Mouse (Mus musculus) intestine, embryonic 16.5 days (tissue): ENCODE measurements around the gene Olfr165. TPM values are rescaled to one million over a fixed set of nuclear protein-coding genes. Genes with fewer than 3 reads are reported as not detected.
"Not testable (repeated sequence)": the region's sequence is repeated elsewhere in the genome, so short reads cannot be mapped to it uniquely, and the experiment has no call there.

ENCODE experiments used
- ATAC-seq: fragments of 200-750 bp; cut with Nextera tagmentation; 2 replicates; pipeline ENCODE4 v1.8.0; 2017; ENCODE audit warnings: moderate TSS enrichment, moderate library complexity
- H3K27ac ChIP-seq: fragments of 300-500 bp; sonication (generic); 2 replicates; pipeline ENCODE4 v1.5.1; 2014; ENCODE audit warnings: mild to moderate bottlenecking, low read length
- H3K27me3 ChIP-seq: fragments of 300-500 bp; sonication (generic); replicated peaks from 2 replicates; pipeline ENCODE4 v1.6.1; 2014; ENCODE audit warnings: low read length, control low read depth, mixed read lengths; ENCODE audit not compliant: control insufficient read depth, insufficient read depth
- H3K36me3 ChIP-seq: fragments of 300-500 bp; sonication (generic); 2 replicates; pipeline ENCODE4 v1.6.1; 2014; ENCODE audit warnings: low read length, control low read depth; ENCODE audit not compliant: control insufficient read depth, insufficient read depth
- H3K4me1 ChIP-seq: fragments of 300-500 bp; sonication (generic); 2 replicates; pipeline ENCODE4 v1.6.1; 2014; ENCODE audit warnings: low read length, control low read depth, mixed read lengths; ENCODE audit not compliant: control insufficient read depth, insufficient read depth
- H3K4me2 ChIP-seq: fragments of 300-500 bp; sonication (generic); 2 replicates; pipeline ENCODE4 v1.6.1; 2014; ENCODE audit warnings: low read depth, low read length, control low read depth
- H3K4me3 ChIP-seq: fragments of 300-500 bp; sonication (generic); 2 replicates; pipeline ENCODE4 v1.5.1; 2014; ENCODE audit warnings: mild to moderate bottlenecking, low read length
- H3K9ac ChIP-seq: fragments of 300-500 bp; sonication (generic); 2 replicates; pipeline ENCODE4 v1.6.1; 2014; ENCODE audit warnings: low read depth, low read length
- H3K9me3 ChIP-seq: fragments of 300-500 bp; sonication (generic); 2 replicates; pipeline ENCODE4 v1.6.1; 2016; ENCODE audit warnings: low read length, control low read depth; ENCODE audit not compliant: control insufficient read depth
- WGBS: fragments of 180-500 bp; shearing (Covaris S2); extraction: QIAGEN DNeasy Blood & Tissue Kit; methylation state at CpG from one replicate; pipeline ENCODE4 v1.1.7; 2014; 5-methylcytosine and 5-hydroxymethylcytosine counted together
- polyA plus RNA-seq: library from polyadenylated mRNA; unstranded; fragments of >200 nt; fragmentation: Nextera tagmentation; extraction: Ambion mirVana; gene quantifications from 2 replicates; pipeline ENCODE4 v1.2.1, GENCODE M21; 2015

The Olfr165 gene
- 0.26 and 0.33 TPM in 2 replicates for polyA plus RNA-seq

DNA sequence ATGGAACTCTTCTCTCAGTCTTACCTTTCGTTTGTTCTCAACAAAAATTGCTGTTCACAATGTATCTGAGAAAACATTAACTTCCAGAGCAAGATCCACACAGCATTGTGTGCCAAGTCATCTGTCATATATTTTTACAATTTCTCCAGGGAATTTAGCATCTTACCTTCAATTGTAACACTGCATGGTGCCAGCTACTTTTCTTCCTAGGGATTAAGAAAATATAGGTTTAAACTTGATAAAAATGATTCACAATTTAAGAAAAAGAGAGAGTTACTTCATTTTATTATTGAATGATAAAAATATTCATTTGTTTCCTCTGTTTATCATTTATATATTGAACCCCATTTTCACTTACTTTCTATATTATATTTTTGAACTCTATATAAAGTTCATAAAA lies at the start of gene Olfr165:
Olfr165 (minus strand) TSS at position 101 of the 400 bp plus-strand sequence.
- H3K4me2 ChIP-seq, result no peak within 1 kb of the TSS
- WGBS, result 54% methylated on average over 1 of the region's 1 CpGs
- H3K27ac ChIP-seq, result no peak within 1 kb of the TSS
- H3K9ac ChIP-seq, result no peak within 1 kb of the TSS
- no peaks in the 10 kb centered on the region for H3K36me3 ChIP-seq
- H3K9me3 ChIP-seq, result no peaks in the 10 kb centered on the region
- no peaks in the 10 kb centered on the region for H3K27me3 ChIP-seq
- no peaks in the 10 kb centered on the region for H3K4me1 ChIP-seq
- H3K4me3 ChIP-seq, result no peak within 1 kb of the TSS
- ATAC-seq, result no peak

DNA sequence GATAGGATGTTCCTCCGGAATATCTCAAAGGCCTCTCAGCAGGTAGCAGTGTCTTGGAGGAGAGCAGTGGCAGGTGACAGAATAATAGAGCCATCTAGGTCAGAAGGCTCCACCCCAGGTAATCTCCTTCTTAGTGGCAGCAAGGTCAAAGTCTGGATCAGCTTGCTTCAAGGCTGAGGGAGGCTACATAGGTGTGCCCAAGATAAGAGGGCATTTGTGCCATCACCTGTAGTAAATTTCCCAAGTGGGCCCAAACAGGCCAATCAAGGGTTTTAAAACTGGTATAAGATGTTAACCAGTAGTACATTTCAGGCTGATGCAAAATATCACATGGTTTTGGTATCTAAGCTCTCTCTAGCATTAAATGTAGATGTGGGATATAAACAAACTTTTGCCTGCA lies 41.4 kb upstream of the Olfr165 start:
- Histone ChIP-seq H3K27me3 (no peaks in the 10 kb centered on the region), H3K9ac (no peak overlapping the region), H3K27ac (no peak overlapping the region), H3K9me3 (no peaks in the 10 kb centered on the region), H3K4me2 (no peak overlapping the region), H3K4me3 (no peak overlapping the region), H3K4me1 (no peaks in the 10 kb centered on the region), H3K36me3 (no peaks in the 10 kb centered on the region)
- WGBS, result 95% methylated on average over 1 of the region's 1 CpGs
- ATAC-seq, result peak; percentile 67

DNA sequence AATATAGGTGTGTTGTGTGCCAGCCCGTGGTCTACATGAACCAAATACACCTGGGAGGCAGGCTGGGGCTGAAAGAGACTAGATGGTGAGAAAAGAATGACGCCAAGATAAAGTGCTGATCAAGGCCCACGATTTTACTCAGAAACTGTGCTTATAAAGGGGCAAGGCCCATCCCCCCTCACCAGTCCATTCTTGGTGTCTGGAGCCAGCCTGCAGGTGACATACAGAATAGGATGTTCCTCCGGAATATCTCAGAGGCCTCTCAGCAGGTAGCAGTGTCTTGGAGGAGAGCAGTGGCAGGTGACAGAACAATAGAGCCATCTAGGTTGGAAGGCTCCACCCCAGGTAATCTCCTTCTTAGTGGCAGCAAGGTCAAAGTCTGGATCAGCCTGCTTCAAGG lies 35.8 kb upstream of the Olfr165 start:
- not testable (repeated sequence) for H3K27ac ChIP-seq, H3K27me3 ChIP-seq, H3K36me3 ChIP-seq, H3K9me3 ChIP-seq, H3K4me1 ChIP-seq, ATAC-seq, H3K9ac ChIP-seq, H3K4me3 ChIP-seq, H3K4me2 ChIP-seq
- WGBS, result 80% methylated on average over 4 of the region's 4 CpGs

DNA sequence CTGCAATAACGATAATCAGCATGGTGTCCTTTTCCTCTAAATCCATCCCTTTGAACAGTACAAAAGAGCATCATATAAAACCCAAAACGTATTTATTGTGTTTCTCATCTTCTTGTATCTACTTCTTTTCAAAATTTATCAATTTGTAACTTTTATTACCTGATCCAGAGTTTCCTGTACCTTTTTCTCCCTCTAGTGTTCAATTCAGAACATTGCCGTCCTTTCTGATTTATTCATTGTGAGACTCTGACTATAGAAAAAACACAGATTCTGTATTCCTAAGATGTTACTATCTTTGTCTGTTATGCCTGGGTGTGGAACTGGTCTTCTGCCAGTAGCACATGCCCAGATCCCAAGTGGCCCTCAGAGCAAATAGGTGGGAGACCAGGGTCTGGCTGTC lies 35.0 kb downstream of the Olfr165 start:
- 59% methylated on average over 3 of the region's 3 CpGs for WGBS

More for the DNA sequence above, 35.0 kb downstream of the Olfr165 start:
- Histone ChIP-seq H3K9ac (no peak overlapping the region), H3K36me3 (no peaks in the 10 kb centered on the region), H3K4me1 (no peaks in the 10 kb centered on the region), H3K4me3 (no peak overlapping the region), H3K27ac (no peak overlapping the region), H3K4me2 (no peak overlapping the region), H3K27me3 (no peaks in the 10 kb centered on the region), H3K9me3 (no peaks in the 10 kb centered on the region)
- no peak for ATAC-seq

Other genes starting within 250 kb of the Olfr165 start
- gene Olfr164, start 109.1 kb downstream of the Olfr165 start, polyA plus RNA-seq, result not detected in 2 replicates
- gene Olfr166, start 60.6 kb upstream of the Olfr165 start, polyA plus RNA-seq, result not detected in 2 replicates
- not detected in 2 replicates for gene Olfr167, start 99.1 kb upstream of the Olfr165 start, polyA plus RNA-seq
- gene Olfr168, start 112.4 kb upstream of the Olfr165 start, polyA plus RNA-seq, result not detected in 2 replicates
- not detected in 2 replicates for gene Olfr169, start 148.7 kb upstream of the Olfr165 start, polyA plus RNA-seq
- gene Olfr170, start 188.7 kb upstream of the Olfr165 start, polyA plus RNA-seq, result not detected in 2 replicates
- not detected in 2 replicates for gene Olfr171, start 206.8 kb upstream of the Olfr165 start, polyA plus RNA-seq